Mouse (Mus musculus) frontal cortex, adult 2 months (tissue): Measurements from ENCODE around the gene Gldc. TPM values are rescaled to one million over a fixed set of nuclear protein-coding genes. Genes with fewer than 3 reads are reported as not detected.

Experiments
- DNase-seq, 2 experiments: peaks; one replicate each; pipeline ENCODE4 v3.0.0; 2022; ENCODE audit warnings: low spot score in 1 of 2; ENCODE audit errors: extremely low spot score in 1 of 2
- polyA plus RNA-seq: library from polyadenylated mRNA; depleted of rRNA; stranded (reverse); fragments of >200 nt; gene quantifications from 2 replicates; pipeline ENCODE4 v1.2.3, GENCODE M21; 2012; rRNA removed

Gldc gene
- polyA plus RNA-seq, 1 experiment, result 36.5 TPM

- no peak for DNase-seq
These were observed 66.1 kb downstream of the Gldc start for GRCm38 (mm10) chr19:30109122-30109521.

- DNase-seq, result no peak
These were observed 66.6 kb downstream of the Gldc start for GRCm38 (mm10) chr19:30108616-30109015.

- DNase-seq, result no peak
These were observed 67.9 kb downstream of the Gldc start for GRCm38 (mm10) chr19:30107221-30107845.

GRCm38 (mm10) chr19:30105045-30105842 lies 70.0 kb downstream of the Gldc start:
- DNase-seq, result no peak

- DNase-seq, result no peak
These were observed 72.6 kb downstream of the Gldc start for GRCm38 (mm10) chr19:30102620-30103019.

GRCm38 (mm10) chr19:30100571-30100970 lies 74.7 kb downstream of the Gldc start:
- DNase-seq, result no peak

- DNase-seq, result no peak
These were observed 78.2 kb downstream of the Gldc start for GRCm38 (mm10) chr19:30097039-30097438.

- no peak for DNase-seq
These were observed 79.0 kb downstream of the Gldc start for GRCm38 (mm10) chr19:30096186-30096585.

- no peak for DNase-seq
These were observed 83.5 kb downstream of the Gldc start for GRCm38 (mm10) chr19:30091644-30092295.

- DNase-seq, result no peak
These were observed 85.1 kb downstream of the Gldc start for GRCm38 (mm10) chr19:30090163-30090562.

- DNase-seq, result peak; percentile 26 to 49
These were observed 109.4 kb downstream of the Gldc start for GRCm38 (mm10) chr19:30065797-30066196.

GRCm38 (mm10) chr19:30054218-30054617 lies 121.0 kb downstream of the Gldc start:
- DNase-seq, result no peak

- DNase-seq, result no peak
These were observed 123.8 kb downstream of the Gldc start for GRCm38 (mm10) chr19:30051479-30051878.

GRCm38 (mm10) chr19:30050584-30050983 lies 124.6 kb downstream of the Gldc start:
- DNase-seq, result no peak

Other genes with a start within 250 kb of the Gldc start
- gene Trpd52l3, start 171.6 kb downstream of the Gldc start, polyA plus RNA-seq, result not detected in 2 replicates
- gene Uhrf2, start 144.9 kb downstream of the Gldc start, polyA plus RNA-seq, result 76.9 and 77.9 TPM in 2 replicates
- gene Mbl2, start 57.5 kb upstream of the Gldc start, polyA plus RNA-seq, result not detected in 2 replicates